Mouse (Mus musculus) mammary gland, adult 2 months (tissue): ENCODE data around the gene Adora2b. TPM values are rescaled to one million over a fixed set of nuclear protein-coding genes. Genes with fewer than 3 reads are reported as not detected.

Experiments used
- polyA plus RNA-seq: library from polyadenylated mRNA; depleted of rRNA; stranded (reverse); fragments of >200 nt; gene quantifications from 2 replicates; pipeline ENCODE4 v1.2.3, GENCODE M21; 2012; ENCODE audit warnings: low replicate concordance; rRNA removed

Adora2b gene
- polyA plus RNA-seq = 6.9 and 7.3 TPM in 2 replicates

GRCm38 (mm10) chr11:62248401-62249244 is at the start of gene Adora2b:
TSS of gene Adora2b (plus strand) at chr11:62248984.

GRCm38 (mm10) chr11:62280675-62281600 is 32.2 kb downstream of the Adora2b start, which contains the start of the genes Zswim7 and Ttc19:
TSS of gene Zswim7 (minus strand) at chr11:62281375.
TSS of gene Ttc19 (plus strand) at chr11:62281473.

Other genes starting within 250 kb of the Adora2b start
- gene Zswim7, start 32.4 kb downstream of the Adora2b start, polyA plus RNA-seq = 9.4 and 28.1 TPM in 2 replicates
- 6.2 and 9.8 TPM in 2 replicates for gene Ttc19, start 32.5 kb downstream of the Adora2b start, polyA plus RNA-seq
- gene Pigl, start 209.5 kb downstream of the Adora2b start, polyA plus RNA-seq = 6.9 and 9.8 TPM in 2 replicates
- gene Ncor1, start 209.6 kb downstream of the Adora2b start, polyA plus RNA-seq = 88.6 and 130 TPM in 2 replicates